Mouse (Mus musculus) small intestine, adult 2 months (tissue): ENCODE data around the gene Gstp2.

ENCODE experiments used
- CTCF ChIP-seq: fragments of 200-500 bp; IDR thresholded peaks from 2 replicates; pipeline ENCODE4 v1.5.1; 2012; ENCODE audit warnings: low read depth, mild to moderate bottlenecking, control low read depth, inconsistent platforms, low read length, moderate library complexity, mixed read lengths; ENCODE audit not compliant: insufficient replicate concordance, insufficient read length; ENCODE audit errors: extremely low read depth
- POLR2A ChIP-seq: fragments of 200-500 bp; IDR thresholded peaks from 2 replicates; pipeline ENCODE4 v1.6.1; 2012; ENCODE audit warnings: low read depth, mild to moderate bottlenecking, control low read depth, inconsistent platforms, low read length, moderate library complexity

DNA sequence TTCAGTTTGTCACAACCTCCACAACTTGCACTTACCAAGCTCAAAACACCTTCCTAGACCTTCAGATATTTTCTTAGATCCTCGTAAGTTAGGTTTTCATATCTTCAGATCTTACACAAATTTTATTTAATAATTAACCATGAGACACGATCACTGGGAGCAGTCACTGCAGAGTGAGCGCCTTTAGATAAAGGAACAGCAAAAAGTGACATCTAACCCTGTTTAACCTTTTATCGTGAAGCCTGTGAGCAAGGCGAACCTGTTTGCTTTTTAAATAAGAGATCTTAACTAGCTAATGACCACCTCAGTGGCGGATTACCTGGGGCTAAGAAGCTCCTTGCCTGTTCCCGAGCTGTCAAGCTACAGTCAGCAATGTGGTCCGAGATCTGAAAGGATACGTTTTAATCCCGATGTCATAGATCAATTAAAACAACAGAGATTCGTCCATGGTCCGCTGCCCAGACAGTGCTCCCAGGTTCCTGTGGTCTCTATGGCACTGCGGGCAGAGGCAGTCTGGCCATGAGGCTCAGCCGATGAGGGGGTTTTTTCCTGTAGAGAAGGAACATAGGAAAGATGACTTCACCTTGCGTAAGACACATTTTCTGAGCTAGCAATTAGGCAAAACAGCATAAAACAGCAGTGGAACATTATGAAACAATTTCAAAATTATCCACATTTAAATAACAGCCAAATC, 23.0 kb upstream of the Gstp2 start:
- TF ChIP-seq POLR2A (no peak), CTCF (no peak)
